Mouse (Mus musculus) midbrain, embryonic 11.5 days (tissue): ENCODE results near the gene Ctsd. TPM values are rescaled to one million over a fixed set of nuclear protein-coding genes. Genes with fewer than 3 reads are reported as not detected.

Experiments used
- ATAC-seq: fragments of 200-750 bp; cut with Nextera tagmentation; 2 replicates; pipeline ENCODE4 v1.8.0; 2017; ENCODE audit warnings: moderate TSS enrichment, moderate library complexity; ENCODE audit not compliant: low FRiP score
- DNase-seq: peaks from one replicate; pipeline ENCODE4 v3.0.0; 2015; ENCODE audit warnings: low spot score; ENCODE audit errors: missing footprints
- H3K27ac ChIP-seq: fragments of 300-500 bp; sonication (generic); 2 replicates; pipeline ENCODE4 v1.5.1; 2014; ENCODE audit warnings: low read depth, low read length
- H3K27me3 ChIP-seq: fragments of 300-500 bp; sonication (generic); 2 replicates; pipeline ENCODE4 v1.6.1; 2014; ENCODE audit warnings: mild to moderate bottlenecking, low read length, moderate library complexity, mixed read lengths; ENCODE audit not compliant: control insufficient read depth, insufficient read depth
- H3K36me3 ChIP-seq: fragments of 300-500 bp; sonication (generic); 2 replicates; pipeline ENCODE4 v1.6.1; 2014; ENCODE audit warnings: mild to moderate bottlenecking, low read length, moderate library complexity, mixed read lengths; ENCODE audit not compliant: control insufficient read depth, insufficient read depth
- H3K4me1 ChIP-seq: fragments of 300-500 bp; sonication (generic); 2 replicates; pipeline ENCODE4 v1.6.1; 2014; ENCODE audit warnings: low read length; ENCODE audit not compliant: control insufficient read depth, insufficient read depth
- H3K4me2 ChIP-seq: fragments of 300-500 bp; sonication (generic); 2 replicates; pipeline ENCODE4 v1.6.1; 2014; ENCODE audit warnings: mild to moderate bottlenecking, moderate library complexity
- H3K4me3 ChIP-seq: fragments of 300-500 bp; sonication (generic); 2 replicates; pipeline ENCODE4 v1.5.1; 2014; ENCODE audit warnings: low read depth, low read length
- H3K9ac ChIP-seq: fragments of 300-500 bp; sonication (generic); 2 replicates; pipeline ENCODE4 v1.6.1; 2014; ENCODE audit warnings: low read length
- H3K9me3 ChIP-seq: fragments of 300-500 bp; sonication (generic); 2 replicates; pipeline ENCODE4 v1.6.1; 2016; ENCODE audit warnings: low read length; ENCODE audit not compliant: control insufficient read depth
- WGBS: fragments of 180-500 bp; shearing (Covaris S2); extraction: QIAGEN DNeasy Blood & Tissue Kit; methylation state at CpG from one replicate; pipeline ENCODE4 v1.1.7; 2014; 5-methylcytosine and 5-hydroxymethylcytosine counted together
- polyA plus RNA-seq: library from polyadenylated mRNA; unstranded; fragments of >200 nt; fragmentation: Nextera tagmentation; extraction: Ambion mirVana; gene quantifications from 2 replicates; pipeline ENCODE4 v1.2.1, GENCODE M21; 2014

Gene Ctsd
- polyA plus RNA-seq, 1 experiment from 2014 or later: 169 TPM

DNA sequence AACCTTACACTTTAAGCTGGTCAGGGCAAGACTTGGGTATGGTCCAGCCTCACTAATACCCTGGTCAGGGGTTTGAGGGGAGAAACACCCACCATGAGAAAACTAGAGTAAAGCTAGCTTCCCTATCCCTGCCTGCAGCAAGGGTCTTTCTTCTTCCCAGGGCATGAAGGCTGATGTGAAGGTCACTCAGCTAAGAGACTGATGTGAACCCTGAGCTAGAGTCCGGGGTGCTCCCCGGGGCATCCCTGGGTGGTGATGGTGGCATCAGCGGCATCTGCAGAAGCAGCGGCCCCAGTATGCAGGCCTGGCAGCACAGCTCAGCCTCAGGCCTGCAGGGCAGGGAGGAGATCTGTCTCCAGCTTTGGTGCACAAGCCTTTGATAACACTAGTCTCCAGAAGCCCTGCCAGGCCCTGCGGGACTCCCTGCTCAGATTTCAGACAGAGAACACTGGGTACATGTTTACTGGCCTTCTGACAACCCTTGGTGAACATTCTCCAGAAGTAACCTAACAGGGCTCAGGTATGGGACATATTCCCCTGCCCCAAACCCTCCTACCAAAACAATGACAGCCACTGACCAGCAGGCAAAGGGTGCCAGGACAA is 13.3 kb downstream of the Ctsd start:
- Histone ChIP-seq H3K9me3 (no peaks in the 10 kb centered on the region), H3K9ac (no peak overlapping the region), H3K36me3 (peaks cover 10% of the 10 kb centered on the region; the same call in 1 of the 2 replicates), H3K27me3 (peaks cover 23% of the 10 kb centered on the region), H3K4me1 (peaks cover 8% of the 10 kb centered on the region; the same call in 1 of the 2 replicates), H3K4me2 (no peak overlapping the region), H3K27ac (no peak overlapping the region), H3K4me3 (no peak overlapping the region)
- DNase-seq (no peak), ATAC-seq (no peak)
- 90% methylated on average over 5 of the region's 5 CpGs for WGBS

DNA sequence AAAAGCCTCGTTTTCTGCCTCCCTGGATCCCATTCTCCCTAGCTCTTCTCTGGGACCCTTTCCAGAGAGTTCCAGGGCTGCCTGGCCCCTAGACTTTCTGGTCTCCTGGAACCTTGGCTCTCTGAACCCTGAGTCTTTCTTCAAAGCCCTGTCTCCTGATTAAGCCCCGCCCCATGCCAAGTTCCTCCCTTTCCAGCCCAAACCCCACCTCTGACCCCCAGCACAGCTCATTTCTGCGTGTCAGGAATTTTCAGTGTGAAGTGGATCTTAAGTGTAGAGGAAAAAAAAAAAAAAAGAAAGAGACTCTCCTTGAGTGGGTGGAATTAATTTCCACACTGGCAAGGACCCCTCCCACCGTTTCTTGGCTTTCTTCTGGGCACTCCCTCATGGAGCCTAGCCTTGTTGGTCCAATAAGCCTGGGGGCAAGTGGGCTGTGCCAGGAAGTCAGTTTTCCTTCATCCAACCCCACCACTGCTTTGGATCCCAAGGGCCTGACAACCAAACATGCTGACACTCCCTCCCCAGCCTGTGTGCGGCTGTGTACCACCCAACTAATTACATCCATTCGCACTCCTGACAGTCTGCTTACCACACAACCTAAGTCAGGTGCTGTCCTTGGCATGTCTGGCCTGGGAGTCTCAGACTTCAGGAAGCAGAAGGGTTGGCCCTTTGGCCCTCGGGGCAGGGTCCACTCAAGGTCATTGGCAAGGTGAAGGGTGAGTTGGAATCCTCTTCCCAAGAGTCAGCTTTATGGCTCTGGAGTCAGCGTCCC is 14.0 kb downstream of the Ctsd start, which contains the start of gene Ifitm10:
Gene Ifitm10 (minus strand): TSS at position 113 of the 772 bp plus-strand sequence.
- ATAC-seq: no peak
- WGBS: 74% methylated on average over 8 of the region's 8 CpGs
- H3K27ac ChIP-seq: no peak within 1 kb of the TSS
- no peak within 1 kb of the TSS for H3K4me3 ChIP-seq
- no peak within 1 kb of the TSS for H3K4me2 ChIP-seq
- DNase-seq: no peak
- peaks cover 23% of the 10 kb centered on the region for H3K27me3 ChIP-seq
- no peaks in the 10 kb centered on the region for H3K9me3 ChIP-seq
- H3K4me1 ChIP-seq: peaks cover 8% of the 10 kb centered on the region; the same call in 1 of the 2 replicates
- H3K36me3 ChIP-seq: peaks cover 7% of the 10 kb centered on the region; the same call in 1 of the 2 replicates
- H3K9ac ChIP-seq: no peak within 1 kb of the TSS

DNA sequence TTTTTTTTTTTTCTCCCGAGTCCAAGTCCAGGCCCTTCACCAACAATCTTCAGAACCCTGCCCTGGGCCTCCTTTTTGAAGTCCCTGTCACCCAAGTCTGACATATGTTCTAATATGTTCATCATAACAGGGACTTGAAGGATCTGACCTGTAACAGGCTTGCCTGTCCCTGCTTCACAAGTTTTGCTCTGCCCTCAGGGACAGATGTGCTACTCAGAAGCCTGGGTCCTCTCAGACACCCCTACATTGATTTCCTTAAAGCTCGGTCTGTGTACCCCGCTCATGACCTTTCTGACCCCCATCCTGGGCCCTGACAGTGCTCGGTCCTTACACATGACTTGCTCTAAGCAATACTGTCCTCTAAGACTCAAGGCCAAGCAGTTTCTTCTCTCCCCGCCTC is 14.8 kb downstream of the Ctsd start:
- DNase-seq: no peak
- Histone ChIP-seq H3K9me3 (no peaks in the 10 kb centered on the region), H3K4me1 (peaks cover 8% of the 10 kb centered on the region; the same call in 1 of the 2 replicates), H3K4me2 (no peak overlapping the region), H3K27me3 (peaks cover 23% of the 10 kb centered on the region), H3K9ac (no peak overlapping the region), H3K27ac (no peak overlapping the region), H3K36me3 (peaks cover 7% of the 10 kb centered on the region; the same call in 1 of the 2 replicates), H3K4me3 (no peak overlapping the region)
- ATAC-seq: no peak
- 73% methylated on average over 5 of the region's 5 CpGs for WGBS

DNA sequence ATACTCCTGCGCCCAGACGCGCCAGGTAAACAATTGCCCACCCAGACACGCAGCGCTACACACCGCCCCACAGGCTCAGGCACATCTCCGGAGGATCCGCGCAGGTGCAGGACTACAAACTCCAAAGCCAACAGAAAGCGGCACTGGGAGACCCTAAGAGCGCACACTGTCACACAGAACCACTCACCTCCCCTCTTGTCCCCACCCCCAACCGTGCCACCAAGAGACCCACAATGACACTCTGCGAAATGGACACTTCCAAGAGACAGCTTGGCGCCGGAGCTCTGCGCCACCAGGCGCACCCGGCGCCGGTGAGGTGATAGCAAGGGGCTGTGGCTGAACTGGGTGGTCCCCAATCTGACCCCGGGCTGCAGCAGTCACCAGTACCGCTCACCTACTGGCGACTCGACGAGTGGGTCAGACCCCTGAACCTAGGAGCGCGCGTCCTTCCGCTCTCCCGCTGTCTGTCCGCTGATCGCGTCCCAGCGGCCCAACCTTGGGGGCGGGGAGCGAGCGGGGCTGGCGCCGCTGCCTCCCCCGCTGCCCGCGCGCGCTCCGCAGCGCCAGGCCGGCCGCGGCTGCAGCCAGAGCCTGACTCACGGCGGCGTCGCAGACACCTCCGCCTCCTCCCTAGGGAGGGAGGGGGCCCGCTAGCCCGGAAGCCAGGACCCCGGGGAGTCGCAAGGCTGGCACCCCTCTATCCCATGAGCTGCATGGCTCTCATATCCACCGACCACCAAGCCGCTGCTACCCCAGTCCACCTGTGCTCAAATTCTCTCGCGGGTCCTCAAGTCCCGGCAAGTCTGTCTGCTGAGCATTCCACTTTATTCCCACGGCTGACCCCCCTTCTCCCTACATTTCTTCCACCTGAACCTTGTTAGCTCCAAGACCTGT is 15.8 kb downstream of the Ctsd start:
- Histone ChIP-seq H3K4me3 (peak overlapping the region; percentile 27), H3K4me1 (peaks cover 8% of the 10 kb centered on the region; the same call in 1 of the 2 replicates), H3K27me3 (peaks cover 23% of the 10 kb centered on the region), H3K27ac (no peak overlapping the region), H3K9me3 (no peaks in the 10 kb centered on the region), H3K9ac (no peak overlapping the region; the same call in 1 of the 2 replicates), H3K36me3 (peaks cover 7% of the 10 kb centered on the region; the same call in 1 of the 2 replicates), H3K4me2 (peak overlapping the region; percentile 47)
- peak; percentile 87 for DNase-seq
- 1% methylated on average over 58 of the region's 64 CpGs for WGBS
- no peak for ATAC-seq

DNA sequence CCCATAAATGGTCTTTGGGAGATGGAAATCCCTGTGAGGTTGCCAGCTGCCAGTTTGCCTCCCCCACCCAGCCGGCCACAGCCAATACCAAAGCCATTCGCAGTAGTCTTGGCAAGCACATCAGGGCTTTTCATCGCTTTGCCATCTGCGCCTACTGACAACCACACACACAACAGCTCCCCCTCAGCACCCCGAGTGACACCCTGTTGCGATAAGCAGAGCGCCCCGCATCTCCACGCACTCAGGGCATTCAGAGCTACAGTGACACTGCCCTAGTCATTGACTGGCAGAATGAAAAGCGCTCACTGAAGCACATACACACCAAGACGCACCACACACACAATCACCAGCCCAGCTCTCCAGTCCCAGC is 16.5 kb downstream of the Ctsd start:
- peak overlapping the region; percentile 27; the same call in 1 of the 2 replicates for H3K4me3 ChIP-seq

DNA sequence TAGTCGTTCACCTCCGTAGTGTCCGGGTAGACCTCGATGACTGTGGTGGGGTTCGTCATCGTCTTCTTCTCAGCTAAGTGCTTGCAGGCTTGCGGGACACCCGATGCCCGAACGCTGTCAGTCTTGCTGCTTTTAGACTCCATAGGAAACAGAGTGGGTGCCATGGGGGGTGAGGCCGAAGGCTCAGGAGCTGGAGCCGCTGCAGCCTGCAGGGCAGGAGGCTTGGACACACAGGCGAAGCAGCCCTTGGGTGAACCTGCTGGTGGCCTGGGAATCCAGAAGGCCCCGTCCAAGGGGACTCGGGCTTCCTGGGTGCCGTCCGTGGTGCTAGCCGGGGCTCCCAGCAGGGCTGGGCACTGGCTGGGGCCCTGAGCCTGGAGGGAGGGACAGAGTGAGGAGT is 16.9 kb downstream of the Ctsd start:
- no peaks in the 10 kb centered on the region for H3K36me3 ChIP-seq
- H3K4me2 ChIP-seq: no peak overlapping the region
- DNase-seq (no peak), ATAC-seq (no peak)
- WGBS: 86% methylated on average over 18 of the region's 18 CpGs
- no peak overlapping the region for H3K27ac ChIP-seq
- no peaks in the 10 kb centered on the region for H3K9me3 ChIP-seq
- H3K4me1 ChIP-seq: peaks cover 8% of the 10 kb centered on the region; the same call in 1 of the 2 replicates
- H3K4me3 ChIP-seq: no peak overlapping the region
- peaks cover 23% of the 10 kb centered on the region for H3K27me3 ChIP-seq
- no peak overlapping the region for H3K9ac ChIP-seq

More for the DNA sequence above, 16.5 kb downstream of the Ctsd start:
- H3K27me3 ChIP-seq: peaks cover 23% of the 10 kb centered on the region
- ATAC-seq (no peak), DNase-seq (no peak)
- H3K9me3 ChIP-seq: no peaks in the 10 kb centered on the region
- H3K36me3 ChIP-seq: peaks cover 1% of the 10 kb centered on the region; the same call in 1 of the 2 replicates
- no peak overlapping the region for H3K27ac ChIP-seq
- no peak overlapping the region for H3K9ac ChIP-seq
- H3K4me2 ChIP-seq: peak overlapping the region; percentile 47
- WGBS: 30% methylated on average over 11 of the region's 11 CpGs
- H3K4me1 ChIP-seq: peaks cover 8% of the 10 kb centered on the region; the same call in 1 of the 2 replicates

DNA sequence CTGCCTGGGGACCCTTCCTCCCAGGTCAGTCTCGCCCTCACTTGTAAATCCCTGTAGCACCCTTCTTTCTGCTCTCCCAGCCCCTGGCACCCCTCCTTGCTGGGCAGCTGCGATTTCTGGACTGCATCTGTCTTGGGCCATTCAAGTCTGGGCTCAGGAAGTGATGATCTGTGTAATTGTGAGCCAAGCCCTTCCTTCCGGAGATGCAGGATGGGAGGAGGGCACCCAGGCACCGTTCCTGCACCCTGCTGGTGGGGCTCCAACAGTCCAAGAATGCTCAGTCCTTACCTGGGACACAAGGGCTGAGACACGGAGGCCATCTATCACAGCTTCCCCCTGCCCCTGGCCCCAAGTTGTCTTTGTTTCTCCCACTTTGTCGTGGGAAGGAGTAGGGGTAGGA is 18.0 kb downstream of the Ctsd start:
- no peak overlapping the region for H3K4me3 ChIP-seq
- H3K27me3 ChIP-seq: peaks cover 23% of the 10 kb centered on the region
- H3K4me2 ChIP-seq: no peak overlapping the region
- ATAC-seq: no peak
- no peaks in the 10 kb centered on the region for H3K9me3 ChIP-seq
- H3K4me1 ChIP-seq: peaks cover 8% of the 10 kb centered on the region; the same call in 1 of the 2 replicates
- H3K9ac ChIP-seq: no peak overlapping the region
- H3K36me3 ChIP-seq: no peaks in the 10 kb centered on the region
- 75% methylated on average over 6 of the region's 6 CpGs for WGBS
- DNase-seq: no peak
- H3K27ac ChIP-seq: no peak overlapping the region

DNA sequence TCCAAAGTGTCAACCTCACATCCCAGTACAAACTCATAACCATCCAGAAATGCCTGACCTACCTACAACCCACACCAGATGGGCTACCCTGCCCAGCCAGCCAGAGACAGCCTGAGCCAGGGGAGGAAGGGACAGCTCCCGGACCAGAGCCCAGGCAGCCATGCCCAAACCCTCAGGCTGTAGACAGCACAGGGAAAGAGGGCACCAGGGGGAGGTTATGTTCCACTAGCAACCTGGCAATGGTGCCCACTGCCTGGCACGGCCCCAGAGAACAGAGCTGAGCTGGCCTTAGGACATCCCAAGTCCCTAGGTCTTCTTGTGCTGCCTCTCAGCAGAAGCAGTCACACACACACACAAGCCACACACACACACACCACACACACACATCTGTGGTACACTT is 19.0 kb downstream of the Ctsd start:
- no peak for ATAC-seq

More for the DNA sequence above, 19.0 kb downstream of the Ctsd start:
- Histone ChIP-seq H3K9me3 (no peaks in the 10 kb centered on the region), H3K27ac (no peak overlapping the region), H3K27me3 (peaks cover 23% of the 10 kb centered on the region), H3K4me2 (no peak overlapping the region), H3K36me3 (no peaks in the 10 kb centered on the region), H3K4me3 (no peak overlapping the region), H3K4me1 (peaks cover 8% of the 10 kb centered on the region; the same call in 1 of the 2 replicates), H3K9ac (no peak overlapping the region)
- WGBS: 87% methylated on average over 2 of the region's 2 CpGs
- no peak for DNase-seq
